Mouse (Mus musculus) myocyte (in vitro differentiated cells): ENCODE results near the gene Cd27.

Experiments used
- E2F4 ChIP-seq: IDR thresholded peaks from one replicate; pipeline ENCODE4 v1.6.1; 2011; ENCODE audit warnings: mild to moderate bottlenecking, control low read depth, moderate library complexity; ENCODE audit not compliant: insufficient read depth
- MAX ChIP-seq: IDR thresholded peaks from one replicate; pipeline ENCODE4 v1.6.1; 2011; ENCODE audit warnings: low read depth, mild to moderate bottlenecking, control low read depth
- POLR2A ChIP-seq: IDR thresholded peaks from one replicate; pipeline ENCODE4 v1.6.1; 2011; ENCODE audit warnings: low read depth, mild to moderate bottlenecking, control low read depth, moderate library complexity; ENCODE audit not compliant: insufficient read length
- TCF12 ChIP-seq: IDR thresholded peaks from one replicate; pipeline ENCODE4 v1.6.1; 2011; ENCODE audit warnings: mild to moderate bottlenecking, control low read depth; ENCODE audit not compliant: poor library complexity, insufficient read depth, severe bottlenecking
- TCF3 ChIP-seq: IDR thresholded peaks from one replicate; pipeline ENCODE4 v1.6.1; 2011; ENCODE audit warnings: low read depth, control low read depth; ENCODE audit not compliant: insufficient read length

DNA sequence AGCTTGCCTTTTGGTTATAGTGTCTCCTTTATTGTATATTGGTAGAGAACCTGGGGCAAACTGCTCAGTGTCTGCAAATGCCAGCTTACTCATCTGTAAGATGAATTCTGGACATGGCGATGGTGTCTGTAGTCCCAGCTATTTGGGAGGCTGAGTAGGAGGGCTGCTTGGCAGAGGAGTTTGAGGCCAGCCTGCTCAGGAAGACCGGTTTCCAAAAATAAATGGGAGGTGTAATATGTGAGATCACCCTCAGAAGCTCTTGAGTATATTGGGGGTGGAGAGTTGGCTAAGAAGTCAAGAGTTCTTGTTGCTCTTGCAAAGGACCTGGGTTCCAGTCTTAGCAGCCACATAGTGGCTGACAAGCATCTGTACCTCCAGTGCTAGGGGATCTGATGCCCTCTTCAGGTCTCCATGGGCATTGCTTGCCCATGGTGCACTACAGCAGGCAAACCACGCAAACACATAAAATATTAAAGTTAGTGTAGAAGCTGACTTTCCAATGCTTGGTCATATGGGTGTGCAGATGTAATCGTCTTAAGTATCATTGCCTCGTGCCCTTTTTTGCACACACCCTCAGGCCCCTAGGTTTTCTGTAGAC is 11.2 kb downstream of the Cd27 start:
- TF ChIP-seq POLR2A (no peak), TCF12 (no peak), MAX (no peak), E2F4 (no peak), TCF3 (no peak)
